Mouse (Mus musculus): ENCODE measurements around the gene Dffa. TPM values are rescaled to one million over a fixed set of nuclear protein-coding genes. Genes with fewer than 3 reads are reported as not detected.
"Not testable (repeated sequence)": the region's sequence is repeated elsewhere in the genome, so short reads cannot be mapped to it uniquely, and the experiment has no call there.

Gene Dffa
- polyA plus RNA-seq, 1 experiment from 2014 or later: 33.8 TPM

DNA sequence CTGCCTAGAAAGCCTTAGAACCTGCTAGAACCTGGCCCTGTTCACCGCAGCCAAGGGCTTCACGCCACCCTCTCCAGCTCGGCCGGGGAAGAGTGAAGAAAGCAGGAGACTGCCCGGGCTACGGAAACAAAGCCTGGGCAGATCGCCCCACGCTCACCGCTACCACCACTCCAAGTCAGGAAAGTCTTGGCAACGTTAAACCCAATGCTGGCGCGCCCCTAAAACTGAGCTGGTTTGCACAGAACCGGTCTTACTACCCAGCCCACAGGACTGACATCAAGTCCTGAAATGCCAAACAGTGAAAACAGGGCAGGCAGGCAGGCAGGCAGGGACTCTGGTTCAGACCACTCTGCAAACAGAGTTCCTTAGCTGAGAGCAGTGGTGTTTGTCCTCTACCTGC lies 28.9 kb upstream of the Dffa start:
- WGBS: 96% methylated on average over 13 of the region's 13 CpGs
- DNase-seq (ENCODE audit: low spot score): no peak
- peaks cover 26% of the 10 kb centered on the region for H3K4me1 ChIP-seq

DNA sequence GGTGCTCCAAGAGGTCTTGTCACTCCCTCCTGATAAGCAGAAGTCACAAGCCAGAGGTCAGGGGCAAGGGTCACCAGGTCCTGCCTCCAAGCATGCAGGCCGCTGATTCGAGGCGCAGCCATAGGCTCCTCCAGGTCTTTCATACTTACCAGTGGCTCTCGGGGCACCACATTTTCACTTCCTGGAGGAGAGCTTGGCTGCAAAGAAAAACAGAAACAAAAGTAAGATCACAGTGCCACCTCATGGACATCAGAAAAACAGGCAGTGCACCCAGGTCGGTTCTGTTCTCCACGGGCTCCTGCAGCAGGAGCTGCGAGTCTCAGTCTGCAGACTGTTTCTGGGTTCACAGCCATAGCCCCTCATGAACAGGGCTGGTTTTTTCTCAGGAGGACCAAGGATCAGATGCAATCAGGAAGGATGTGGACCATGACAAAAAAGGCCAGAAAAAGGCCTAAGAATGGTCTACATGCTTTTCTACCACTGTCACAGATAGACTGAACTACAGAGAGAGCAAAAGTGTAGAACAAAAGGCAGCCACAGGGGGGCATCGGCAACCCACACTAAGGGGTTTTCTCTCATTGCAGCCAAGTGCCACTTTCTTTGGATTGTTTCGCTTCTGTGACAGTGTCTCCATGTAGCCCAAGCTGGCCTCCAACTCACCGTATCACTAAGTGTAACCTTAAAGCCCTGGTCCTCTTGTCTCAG lies 27.9 kb upstream of the Dffa start:
- no peaks in the 10 kb centered on the region for H3K27me3 ChIP-seq (ENCODE audit: low read depth, poor library complexity, severe bottlenecking)
- 43% methylated on average over 10 of the region's 10 CpGs for WGBS
- no peak overlapping the region for H3K27ac ChIP-seq
- no peaks in the 10 kb centered on the region for H3K9me3 ChIP-seq (replicated peaks)
- H3K4me3 ChIP-seq: no peak overlapping the region
- H3K4me1 ChIP-seq: peaks cover 17% of the 10 kb centered on the region
- peaks cover 46% of the 10 kb centered on the region for H3K36me3 ChIP-seq
- peak; percentile 73 for DNase-seq (ENCODE audit: low spot score)

More for the DNA sequence above, 28.9 kb upstream of the Dffa start:
- Histone ChIP-seq H3K36me3 (peaks cover 44% of the 10 kb centered on the region), H3K27ac (no peak overlapping the region), H3K9me3 (replicated peaks) (no peaks in the 10 kb centered on the region), H3K4me3 (no peak overlapping the region), H3K27me3 (ENCODE audit: low read depth, poor library complexity, severe bottlenecking) (no peaks in the 10 kb centered on the region)

DNA sequence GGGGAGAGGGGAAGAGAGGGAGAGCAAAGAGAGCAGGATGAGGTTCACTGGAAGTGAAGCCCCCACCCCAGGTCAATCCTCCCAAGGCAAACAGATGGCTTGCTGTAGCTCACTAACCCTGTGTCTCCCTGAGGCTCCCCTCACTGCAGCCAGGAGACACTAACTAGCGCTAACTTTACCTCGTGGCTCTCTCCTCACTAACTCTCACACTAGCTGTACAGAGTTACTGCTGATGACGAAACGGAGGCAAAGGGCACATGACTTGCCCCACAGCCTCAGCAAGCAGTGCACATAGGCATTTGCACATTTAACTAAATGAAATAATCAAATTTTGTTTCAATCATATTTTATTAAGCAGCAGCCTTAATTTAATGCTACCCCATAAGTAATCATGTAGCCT lies 25.7 kb upstream of the Dffa start:
- Histone ChIP-seq H3K9me3 (replicated peaks) (no peaks in the 10 kb centered on the region), H3K27me3 (ENCODE audit: low read depth, poor library complexity, severe bottlenecking) (no peaks in the 10 kb centered on the region), H3K27ac (no peak overlapping the region), H3K4me1 (peaks cover 16% of the 10 kb centered on the region), H3K36me3 (peaks cover 36% of the 10 kb centered on the region), H3K4me3 (no peak overlapping the region)
- DNase-seq (ENCODE audit: low spot score): no peak
- 65% methylated on average over 4 of the region's 4 CpGs for WGBS

DNA sequence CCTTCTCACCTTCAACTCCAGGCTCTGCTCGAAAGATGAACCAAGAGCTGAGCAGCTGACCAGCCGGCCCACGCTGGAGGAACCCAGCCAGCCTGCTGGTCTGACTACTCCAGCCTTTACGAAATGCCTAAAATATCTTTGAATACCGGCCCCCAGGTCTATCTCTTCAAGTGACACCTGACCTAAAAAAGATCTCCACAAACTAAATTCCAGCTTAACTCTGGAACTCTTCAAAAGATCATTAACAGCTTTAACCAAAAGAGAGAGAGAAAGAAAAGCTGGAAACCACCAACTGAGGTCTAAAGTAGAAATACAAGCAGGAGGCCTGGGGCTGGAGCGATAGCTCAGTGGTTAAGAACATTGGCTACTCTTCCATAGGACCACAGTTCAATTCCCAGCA lies 24.3 kb upstream of the Dffa start:
- 80% methylated on average over 6 of the region's 6 CpGs for WGBS
- no peaks in the 10 kb centered on the region for H3K9me3 ChIP-seq (replicated peaks)
- no peak overlapping the region for H3K27ac ChIP-seq
- no peaks in the 10 kb centered on the region for H3K27me3 ChIP-seq (ENCODE audit: low read depth, poor library complexity, severe bottlenecking)
- H3K4me3 ChIP-seq: no peak overlapping the region
- peaks cover 16% of the 10 kb centered on the region for H3K4me1 ChIP-seq
- peaks cover 29% of the 10 kb centered on the region for H3K36me3 ChIP-seq
- DNase-seq (ENCODE audit: low spot score): no peak

DNA sequence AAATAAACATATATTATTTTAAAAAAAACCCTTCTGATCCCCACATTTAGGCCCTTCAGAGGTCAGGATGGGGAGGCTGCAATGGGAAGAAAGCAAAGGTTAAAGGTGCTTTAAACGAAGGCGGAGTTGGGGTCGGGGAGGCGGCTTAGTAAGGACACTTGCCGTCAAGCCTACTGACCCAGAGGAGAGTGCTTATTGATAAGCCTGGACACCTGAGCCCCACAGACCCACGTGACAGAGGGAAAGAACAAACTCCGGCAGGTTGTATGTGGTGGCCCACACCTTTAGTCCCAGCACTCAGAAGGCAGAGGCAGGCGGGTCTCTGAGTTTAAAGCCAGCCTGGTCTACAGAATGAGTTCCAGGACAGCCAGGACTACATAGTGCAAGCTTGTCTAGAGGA lies 23.8 kb upstream of the Dffa start:
- WGBS: 91% methylated on average over 8 of the region's 8 CpGs
- DNase-seq (ENCODE audit: low spot score): no peak
- no peaks in the 10 kb centered on the region for H3K27me3 ChIP-seq (ENCODE audit: low read depth, poor library complexity, severe bottlenecking)
- H3K36me3 ChIP-seq: peaks cover 27% of the 10 kb centered on the region
- H3K4me1 ChIP-seq: peaks cover 16% of the 10 kb centered on the region
- H3K9me3 ChIP-seq (replicated peaks): no peaks in the 10 kb centered on the region
- no peak overlapping the region for H3K4me3 ChIP-seq
- no peak overlapping the region for H3K27ac ChIP-seq

DNA sequence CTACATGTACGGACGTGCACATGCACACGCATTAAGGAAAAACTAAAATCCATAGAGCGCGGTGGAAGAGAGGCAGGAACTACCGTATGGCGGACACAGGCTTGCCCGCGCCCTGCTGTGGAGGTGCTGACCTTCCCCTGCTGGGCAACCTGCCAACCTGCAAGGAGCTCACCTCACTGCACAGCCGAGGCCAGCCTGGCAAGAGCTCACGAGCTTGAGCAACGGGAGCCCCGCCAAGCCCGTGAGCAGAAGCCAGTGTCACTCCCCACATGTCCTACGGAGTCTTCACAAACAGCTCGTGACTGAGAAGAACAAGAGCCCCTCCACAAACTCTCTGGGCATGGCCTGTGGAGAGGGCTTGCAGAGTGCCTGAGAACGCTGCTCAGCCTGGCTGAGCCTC lies 22.4 kb upstream of the Dffa start:
- Histone ChIP-seq H3K4me1 (peaks cover 14% of the 10 kb centered on the region), H3K36me3 (peaks cover 25% of the 10 kb centered on the region), H3K9me3 (replicated peaks) (no peaks in the 10 kb centered on the region), H3K4me3 (no peak overlapping the region), H3K27me3 (ENCODE audit: low read depth, poor library complexity, severe bottlenecking) (no peaks in the 10 kb centered on the region), H3K27ac (no peak overlapping the region)
- no peak for DNase-seq (ENCODE audit: low spot score)
- 91% methylated on average over 17 of the region's 17 CpGs for WGBS

DNA sequence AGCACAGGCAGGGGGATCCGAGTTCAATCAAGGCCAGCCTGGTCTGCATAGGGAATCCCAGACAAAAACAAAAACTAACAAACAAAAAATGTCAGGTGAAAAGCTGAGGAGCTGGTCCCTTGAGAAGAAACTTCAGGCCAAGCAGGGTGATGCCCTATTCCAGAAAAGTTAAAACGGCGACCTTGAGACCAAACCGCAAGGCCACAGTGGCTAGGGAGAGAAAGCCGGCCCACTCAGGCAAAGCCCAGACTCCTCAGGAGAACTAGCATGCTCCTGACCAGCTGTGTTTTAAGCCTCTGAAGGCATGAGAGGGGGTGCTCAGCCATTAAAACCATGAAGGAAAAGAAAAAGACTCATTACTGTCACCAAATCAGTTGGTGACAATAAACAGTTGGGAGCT lies 18.6 kb upstream of the Dffa start:
- WGBS: 79% methylated on average over 5 of the region's 5 CpGs
- Histone ChIP-seq H3K4me1 (peaks cover 7% of the 10 kb centered on the region), H3K4me3 (no peak overlapping the region), H3K36me3 (peaks cover 21% of the 10 kb centered on the region; the same call in 1 of the 2 replicates), H3K9me3 (replicated peaks) (no peaks in the 10 kb centered on the region), H3K27ac (no peak overlapping the region), H3K27me3 (ENCODE audit: low read depth, poor library complexity, severe bottlenecking) (no peaks in the 10 kb centered on the region)
- DNase-seq (ENCODE audit: low spot score): no peak

DNA sequence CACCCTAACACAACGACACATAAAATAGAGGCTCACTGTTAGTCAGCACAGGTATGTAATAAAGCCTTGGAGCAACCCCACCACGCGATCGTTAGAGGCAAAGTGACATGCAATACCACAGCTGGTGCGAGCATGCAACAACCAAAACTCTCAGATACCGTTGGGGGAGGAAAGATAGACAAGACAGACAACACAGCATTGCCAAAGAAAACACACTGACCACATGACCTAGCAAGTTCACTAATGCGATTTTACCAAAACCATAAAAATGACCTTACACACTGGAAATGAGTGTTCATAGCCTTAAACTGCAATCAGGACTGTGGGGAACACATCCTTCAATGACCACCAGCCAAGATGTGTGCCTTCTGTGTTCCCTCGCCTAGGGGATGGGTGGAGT lies 12.6 kb upstream of the Dffa start:
- H3K9me3 ChIP-seq (replicated peaks): no peaks in the 10 kb centered on the region
- no peaks in the 10 kb centered on the region for H3K27me3 ChIP-seq (ENCODE audit: low read depth, poor library complexity, severe bottlenecking)
- no peaks in the 10 kb centered on the region for H3K4me1 ChIP-seq
- H3K27ac ChIP-seq: no peak overlapping the region
- 86% methylated on average over 8 of the region's 8 CpGs for WGBS
- H3K4me3 ChIP-seq: no peak overlapping the region
- H3K36me3 ChIP-seq: peaks cover 33% of the 10 kb centered on the region
- DNase-seq (ENCODE audit: low spot score): no peak

DNA sequence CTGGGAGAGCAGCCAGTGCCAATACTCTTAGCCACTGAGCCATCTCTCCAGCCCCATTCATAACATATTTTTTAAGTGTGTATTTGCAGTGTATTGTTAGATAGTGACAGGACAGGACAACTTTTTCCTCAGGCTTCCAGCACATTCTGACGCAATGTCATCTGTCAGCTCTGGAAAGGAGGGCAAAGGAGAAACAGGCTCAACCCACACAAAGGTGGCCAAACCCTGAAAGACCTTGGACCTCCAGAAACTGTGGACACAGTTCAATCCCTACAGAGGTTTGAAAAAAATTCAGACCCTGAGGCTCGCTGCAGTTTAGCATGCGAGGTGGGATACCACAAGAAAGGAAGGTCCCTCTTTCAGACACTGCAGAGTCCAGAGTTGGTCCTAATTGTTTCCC lies 6.0 kb upstream of the Dffa start:
- peak overlapping the region; percentile 82 for H3K4me3 ChIP-seq
- no peak for DNase-seq (ENCODE audit: low spot score)
- no peaks in the 10 kb centered on the region for H3K9me3 ChIP-seq (replicated peaks)
- no peak overlapping the region for H3K27ac ChIP-seq
- WGBS: 85% methylated on average over 3 of the region's 3 CpGs
- no peaks in the 10 kb centered on the region for H3K27me3 ChIP-seq (ENCODE audit: low read depth, poor library complexity, severe bottlenecking)
- H3K4me1 ChIP-seq: peaks cover 15% of the 10 kb centered on the region
- peaks cover 14% of the 10 kb centered on the region for H3K36me3 ChIP-seq

DNA sequence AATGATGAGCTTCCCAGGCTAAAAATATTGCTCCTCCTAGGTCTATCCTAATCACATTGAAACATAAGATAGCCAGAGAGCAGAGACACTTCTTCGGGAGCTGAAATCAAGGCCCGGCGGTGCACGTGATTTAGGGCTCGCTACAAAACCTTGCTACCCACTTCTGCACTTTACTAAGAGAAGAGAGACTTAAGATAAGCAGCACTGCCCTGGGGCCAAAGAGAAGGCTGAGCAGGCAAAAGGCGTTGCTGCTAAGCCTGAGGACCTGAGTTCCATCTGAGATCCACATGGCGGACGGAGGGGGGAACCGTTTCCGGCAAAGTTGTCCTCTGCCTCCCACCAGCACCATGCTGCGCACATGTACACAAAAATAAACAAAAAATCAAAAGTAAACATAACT lies 5.4 kb upstream of the Dffa start:
- H3K27ac ChIP-seq: peak overlapping the region; percentile 94
- H3K9me3 ChIP-seq (replicated peaks): no peaks in the 10 kb centered on the region
- DNase-seq (ENCODE audit: low spot score): no peak
- peaks cover 8% of the 10 kb centered on the region for H3K36me3 ChIP-seq
- peak overlapping the region; percentile 82 for H3K4me3 ChIP-seq
- WGBS: 17% methylated on average over 11 of the region's 11 CpGs
- no peaks in the 10 kb centered on the region for H3K27me3 ChIP-seq (ENCODE audit: low read depth, poor library complexity, severe bottlenecking)
- peaks cover 15% of the 10 kb centered on the region for H3K4me1 ChIP-seq

DNA sequence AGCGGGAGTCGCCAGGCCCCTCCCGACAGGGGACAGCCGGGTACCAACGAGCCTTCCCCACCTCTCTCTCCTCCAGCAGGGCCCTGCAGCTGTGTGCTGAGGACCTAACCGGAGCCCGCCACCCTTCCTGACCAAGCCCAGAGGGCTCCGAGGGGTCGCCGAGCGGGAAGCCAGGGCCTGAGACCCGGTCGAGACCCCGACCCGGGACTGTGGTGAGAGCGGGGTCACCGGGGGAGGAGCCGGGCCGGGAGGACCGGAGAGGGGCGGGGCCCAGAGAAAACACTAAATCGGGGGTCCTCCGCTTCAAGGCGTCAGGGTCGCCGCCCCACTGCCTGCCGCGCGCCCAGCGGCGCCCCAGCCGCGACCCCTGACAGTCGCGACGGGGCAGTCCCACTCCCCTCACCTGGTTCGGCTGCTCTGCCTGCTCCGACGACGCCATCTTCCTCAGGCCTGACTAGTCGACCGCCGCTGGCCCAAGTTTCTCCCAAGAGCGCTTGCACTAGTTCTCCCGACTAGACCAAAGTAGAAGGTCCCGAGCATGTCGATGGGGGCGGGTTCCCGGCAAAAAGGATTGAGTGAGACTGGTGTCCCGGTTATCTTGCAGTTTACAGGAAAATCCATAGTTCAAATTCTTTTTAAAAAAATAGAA lies 4.5 kb upstream of the Dffa start, which contains the start of gene Pex14:
Gene Pex14 (minus strand): TSS at position 508 of the 649 bp plus-strand sequence.
- WGBS: under 1% methylated on average over 50 of the region's 50 CpGs
- Histone ChIP-seq H3K4me1 (peaks cover 18% of the 10 kb centered on the region), H3K27me3 (ENCODE audit: low read depth, poor library complexity, severe bottlenecking) (no peaks in the 10 kb centered on the region), H3K9me3 (replicated peaks) (no peaks in the 10 kb centered on the region), H3K4me3 (peak within 1 kb of the TSS; percentile 82), H3K36me3 (no peaks in the 10 kb centered on the region), H3K27ac (peak within 1 kb of the TSS; percentile 94)
- peak; percentile 95 for DNase-seq (ENCODE audit: low spot score)

DNA sequence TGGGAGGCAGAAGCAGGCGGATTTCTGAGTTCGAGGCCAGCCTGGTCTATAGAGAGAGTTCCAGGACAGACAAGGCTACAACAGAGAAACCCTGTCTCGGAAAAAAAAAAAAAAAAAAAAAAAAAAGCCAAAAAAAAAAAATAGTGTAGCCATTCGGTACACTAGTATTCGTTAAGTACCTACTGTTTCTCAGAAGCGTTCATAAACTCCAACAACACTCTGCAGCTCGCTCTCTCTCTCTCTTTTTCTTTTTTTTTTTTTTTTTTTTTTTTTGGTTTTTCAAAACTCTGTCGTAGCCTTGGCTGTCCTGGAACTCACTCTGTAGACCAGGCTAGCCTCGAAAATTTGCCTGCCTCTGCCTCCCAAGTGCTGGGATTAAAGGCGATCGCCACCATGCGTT lies 3.5 kb upstream of the Dffa start:
- H3K36me3 ChIP-seq; H3K27ac ChIP-seq; H3K4me3 ChIP-seq; H3K27me3 ChIP-seq (ENCODE audit: low read depth, poor library complexity, severe bottlenecking); DNase-seq (ENCODE audit: low spot score); H3K9me3 ChIP-seq (replicated peaks): not testable (repeated sequence)
- H3K4me1 ChIP-seq: peaks cover 24% of the 10 kb centered on the region
- WGBS: 84% methylated on average over 12 of the region's 12 CpGs

DNA sequence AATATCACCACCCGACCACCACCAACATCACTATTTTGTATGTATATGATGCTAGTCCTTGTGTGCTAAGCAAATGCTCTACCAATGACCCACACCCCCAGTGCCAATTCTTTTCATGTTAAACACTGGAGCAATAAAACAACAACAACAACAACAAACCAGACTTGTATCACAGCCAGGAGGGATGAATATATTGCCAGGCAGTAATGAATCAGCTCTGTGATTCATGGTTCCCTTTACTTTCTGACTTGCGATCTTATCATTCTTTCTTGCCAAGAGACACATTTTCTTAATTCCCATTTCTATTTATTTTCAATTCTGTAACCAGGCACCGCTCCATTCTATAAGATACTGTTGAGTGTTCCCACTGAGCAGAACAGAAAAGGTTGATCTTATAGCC lies 2.5 kb upstream of the Dffa start:
- Histone ChIP-seq H3K36me3 (peaks cover 3% of the 10 kb centered on the region), H3K27ac (no peak overlapping the region), H3K9me3 (replicated peaks) (no peaks in the 10 kb centered on the region), H3K4me3 (no peak overlapping the region), H3K27me3 (ENCODE audit: low read depth, poor library complexity, severe bottlenecking) (no peaks in the 10 kb centered on the region), H3K4me1 (peaks cover 24% of the 10 kb centered on the region)
- WGBS: 84% methylated on average over 3 of the region's 3 CpGs
- no peak for DNase-seq (ENCODE audit: low spot score)

All from limb, embryonic 10.5 days (tissue).